Mouse (Mus musculus): ENCODE results near the gene Abca5.
A peak's percentile ranks its signal among the peaks of the same experiment; 100 is the strongest.

Abca5 gene

DNA sequence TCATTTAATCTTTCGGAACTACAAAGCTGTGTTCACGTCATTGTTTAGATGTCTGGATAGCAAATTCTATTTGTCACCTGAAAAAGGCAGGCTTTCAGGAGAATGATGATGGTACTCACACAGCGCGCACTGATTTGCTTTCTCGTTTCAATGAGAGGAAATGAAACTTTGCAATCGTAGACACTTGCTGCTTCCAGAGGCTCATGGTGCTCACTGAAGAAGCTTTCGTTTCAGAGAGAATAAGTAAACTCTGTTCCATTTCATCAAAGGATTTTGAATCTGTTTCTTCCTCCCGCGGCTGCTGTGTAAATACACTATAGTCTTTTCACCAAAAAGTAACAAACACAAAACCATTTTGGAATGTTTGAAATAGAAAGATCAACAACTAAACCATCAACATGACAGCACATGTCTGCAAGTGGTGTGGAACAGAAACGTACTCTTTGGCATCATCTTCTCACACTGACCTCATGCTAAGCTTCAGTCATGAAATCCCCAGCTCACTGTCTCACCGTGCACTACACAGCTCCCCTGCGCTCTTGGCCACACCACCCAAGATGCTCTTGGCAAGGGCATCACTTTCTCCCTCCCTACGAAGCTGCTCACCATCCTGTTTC, 39.5 kb downstream of the Abca5 start:
- DNase-seq = no peak

DNA sequence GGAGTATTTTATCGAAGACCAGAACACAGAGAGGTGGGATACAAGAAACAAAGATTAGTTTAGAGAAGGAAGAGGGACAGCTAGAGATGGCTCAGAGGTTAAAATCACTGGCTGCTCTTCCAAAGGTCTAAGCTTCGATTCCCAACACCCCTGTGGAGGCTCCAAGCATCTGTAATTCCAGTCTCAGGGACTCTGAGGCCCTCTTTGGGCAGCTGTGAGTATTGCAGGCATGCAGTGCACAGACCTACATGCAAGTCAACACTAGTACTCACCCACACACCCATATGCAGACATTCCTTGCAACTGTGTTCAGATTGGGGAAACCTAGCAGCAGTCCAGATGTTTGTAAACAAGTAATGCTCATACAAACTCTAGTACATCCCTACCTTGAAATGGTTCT, 46.9 kb downstream of the Abca5 start:
- DNase-seq = no peak

DNA sequence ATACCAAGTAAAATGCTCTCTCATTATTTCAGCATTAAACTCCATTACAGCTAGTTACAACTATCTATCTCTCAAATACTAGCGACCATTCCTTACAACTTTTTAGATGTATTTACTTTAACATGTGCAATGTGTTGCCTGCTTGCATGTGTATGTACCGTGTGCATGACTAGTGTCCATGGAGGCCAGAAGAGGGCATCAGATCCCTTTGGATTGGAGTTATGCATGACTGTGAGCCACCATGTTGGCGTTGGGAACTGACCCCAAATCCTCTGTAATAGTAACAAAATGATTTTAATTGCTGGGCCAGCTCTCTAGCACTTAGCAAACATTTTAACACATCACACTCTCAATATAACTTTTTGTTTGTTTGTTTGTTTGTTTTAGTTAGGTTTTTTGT, 49.1 kb downstream of the Abca5 start:
- no peak for DNase-seq

DNA sequence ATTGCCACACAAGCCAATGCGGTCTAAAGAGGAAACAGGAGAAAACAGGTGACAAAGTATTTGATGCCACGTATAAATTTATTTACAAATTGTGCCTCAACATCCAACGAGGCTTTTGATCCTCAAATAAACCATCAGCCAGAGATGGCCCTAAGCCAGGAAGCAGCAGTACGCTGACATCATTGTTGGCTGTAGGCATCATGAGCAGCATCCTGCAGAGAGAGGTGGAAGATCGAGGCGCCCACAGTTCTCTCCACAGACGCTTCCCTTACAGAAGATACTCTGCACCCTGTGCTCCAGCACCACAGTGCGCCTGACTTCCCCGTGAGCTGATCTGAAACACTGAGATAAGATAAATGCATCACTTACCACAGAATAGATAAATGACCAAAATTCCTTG, 49.8 kb downstream of the Abca5 start:
- DNase-seq = no peak

DNA sequence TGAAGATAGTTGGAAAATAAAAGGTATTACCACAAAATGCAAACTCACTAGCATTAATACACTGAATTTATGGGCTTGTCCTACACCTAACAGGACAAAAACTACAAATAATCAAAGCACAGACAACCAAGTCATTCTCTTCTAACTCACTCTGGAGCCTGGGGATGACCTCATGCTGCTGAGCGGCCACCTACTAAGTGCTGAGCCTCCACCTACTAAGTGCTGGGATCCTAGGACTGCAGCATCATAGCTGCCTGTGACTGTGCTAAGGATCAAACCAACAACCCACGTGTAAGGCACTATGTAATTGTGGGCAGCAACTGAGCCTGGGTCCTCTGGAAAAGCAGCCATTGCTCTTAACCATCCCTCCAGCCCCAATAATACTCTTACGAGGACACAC, 51.2 kb downstream of the Abca5 start:
- no peak for DNase-seq

DNA sequence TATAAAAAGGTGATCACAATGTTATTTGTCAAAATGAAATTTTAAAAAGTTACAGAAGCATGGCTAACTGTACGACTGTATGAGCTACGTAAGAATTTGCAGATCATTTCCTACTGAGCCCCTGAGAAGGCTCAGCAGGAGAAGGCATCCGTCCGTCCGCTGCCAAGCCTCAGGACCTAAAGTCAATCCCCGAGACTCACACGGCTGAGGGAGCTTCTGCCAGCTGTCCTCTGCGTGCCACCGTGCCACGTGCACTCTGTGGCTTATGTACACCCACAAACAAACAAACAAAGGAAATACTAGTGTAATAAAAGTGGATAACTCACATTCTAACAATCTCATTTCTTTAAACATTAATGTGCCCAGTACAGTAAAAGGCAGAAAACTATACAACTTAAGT, 52.7 kb downstream of the Abca5 start:
- DNase-seq = no peak

DNA sequence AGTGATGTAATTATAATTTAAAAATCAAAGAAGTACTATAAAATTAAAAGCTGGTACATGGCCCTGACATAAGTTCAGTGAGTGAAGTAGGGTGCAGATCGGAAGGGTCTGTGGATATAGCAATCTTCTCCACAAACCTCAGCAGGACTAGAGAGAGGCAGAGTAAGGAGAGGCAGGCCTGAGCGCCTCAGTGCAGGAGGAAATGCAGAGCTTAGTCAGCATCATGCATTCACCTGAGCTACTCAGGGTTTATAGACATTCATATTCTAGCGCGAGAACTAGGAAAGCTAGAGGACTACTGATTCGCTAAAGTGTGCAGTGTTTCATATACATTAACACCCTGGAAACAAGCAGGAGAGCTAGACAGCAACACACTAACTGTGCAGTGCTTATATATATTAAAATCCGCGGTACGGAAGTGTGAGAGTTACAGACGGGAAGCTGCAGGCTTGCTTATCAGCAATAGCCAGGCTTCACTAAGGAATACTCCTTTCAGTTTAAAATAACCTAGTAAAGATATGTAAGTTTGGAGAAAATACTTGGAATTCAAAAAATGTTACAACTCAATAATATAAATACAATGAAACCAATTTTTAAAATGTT, 53.2 kb downstream of the Abca5 start:
- DNase-seq = no peak

DNA sequence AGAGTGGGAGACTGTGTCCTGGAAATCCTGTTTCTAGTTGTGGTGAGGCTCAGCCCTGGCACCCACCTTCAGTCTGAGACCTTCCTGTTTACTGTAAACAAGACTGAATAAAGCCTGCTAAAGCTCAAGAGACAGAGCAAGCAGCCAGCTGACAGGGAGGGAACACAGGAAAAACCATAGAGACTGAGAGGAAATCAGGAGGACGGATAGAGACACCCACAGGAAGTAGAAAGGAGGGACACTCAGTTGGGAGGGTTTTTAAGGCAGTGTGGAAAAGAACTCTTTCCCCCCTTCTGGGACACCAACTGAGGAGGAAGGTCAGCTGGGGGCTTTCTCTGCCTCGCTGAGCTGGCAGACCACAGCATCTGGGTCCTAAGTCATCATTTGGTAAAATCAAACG, 62.7 kb downstream of the Abca5 start:
- DNase-seq = no peak

DNA sequence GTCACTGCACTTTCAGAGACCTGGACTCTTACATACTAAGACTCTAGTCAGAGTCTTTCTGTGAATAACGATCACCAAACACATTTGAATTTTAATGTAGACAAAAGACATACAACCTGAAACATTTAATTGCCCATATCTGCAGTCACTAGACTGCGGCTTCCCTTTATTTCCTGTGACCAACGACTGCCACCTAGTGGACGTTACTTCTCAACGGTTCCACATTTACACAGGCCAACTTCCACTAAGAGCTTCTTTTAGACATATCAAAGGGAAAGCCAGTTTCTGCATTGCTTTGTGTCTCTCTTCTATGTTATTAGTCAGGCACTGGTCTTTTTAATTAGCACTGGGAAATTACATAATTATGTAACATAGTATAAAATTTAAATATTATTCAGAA, 65.8 kb downstream of the Abca5 start:
- DNase-seq = no peak

DNA sequence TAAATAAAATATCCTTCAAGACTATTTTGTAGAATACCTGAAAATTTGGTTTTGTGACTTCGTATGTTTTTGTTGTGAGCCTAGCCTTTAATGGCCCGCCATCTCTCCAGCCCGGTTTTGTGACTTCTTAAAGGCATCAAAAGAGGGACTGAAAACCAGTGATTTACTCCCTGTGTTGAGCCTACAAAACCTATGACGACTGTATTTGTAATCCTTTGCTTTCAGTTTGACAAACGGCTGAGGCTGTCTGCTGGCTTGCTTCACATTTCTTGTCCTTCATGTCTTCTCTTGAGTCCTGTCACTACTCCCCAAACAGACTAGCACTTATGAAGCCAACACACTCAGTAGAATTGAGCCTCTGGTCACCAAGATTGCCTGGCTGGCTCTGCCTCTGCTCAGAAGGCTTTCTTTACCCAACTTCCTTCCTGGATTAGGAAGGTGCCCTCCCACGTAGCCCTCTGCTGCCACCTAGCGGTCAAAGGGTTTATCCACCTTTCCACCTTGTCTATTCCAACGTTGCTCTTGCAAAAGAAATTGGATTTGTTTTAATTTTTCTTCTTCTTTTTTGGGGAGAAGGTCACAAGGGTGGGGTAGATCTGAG, 69.2 kb downstream of the Abca5 start:
- peak; percentile 54 to 60 for DNase-seq

DNA sequence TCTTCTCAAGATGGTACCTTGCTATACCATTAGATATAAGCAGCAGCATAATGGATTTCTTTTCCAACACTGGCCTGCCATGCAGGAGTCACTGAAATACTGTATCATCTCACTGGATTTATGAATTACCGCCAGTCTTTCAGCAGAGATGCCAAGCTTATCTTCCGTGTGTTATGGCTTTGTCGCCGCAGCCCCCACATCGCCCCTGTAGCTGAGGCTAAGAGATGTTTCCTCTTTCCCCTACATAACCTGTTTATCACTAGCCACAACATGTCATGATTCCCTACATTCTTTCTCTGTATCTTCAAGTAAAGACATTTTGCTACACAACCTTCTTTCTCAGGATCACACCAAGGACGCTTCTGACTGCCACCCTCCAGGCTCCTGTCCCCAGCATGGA, 70.3 kb downstream of the Abca5 start:
- DNase-seq = no peak

DNA sequence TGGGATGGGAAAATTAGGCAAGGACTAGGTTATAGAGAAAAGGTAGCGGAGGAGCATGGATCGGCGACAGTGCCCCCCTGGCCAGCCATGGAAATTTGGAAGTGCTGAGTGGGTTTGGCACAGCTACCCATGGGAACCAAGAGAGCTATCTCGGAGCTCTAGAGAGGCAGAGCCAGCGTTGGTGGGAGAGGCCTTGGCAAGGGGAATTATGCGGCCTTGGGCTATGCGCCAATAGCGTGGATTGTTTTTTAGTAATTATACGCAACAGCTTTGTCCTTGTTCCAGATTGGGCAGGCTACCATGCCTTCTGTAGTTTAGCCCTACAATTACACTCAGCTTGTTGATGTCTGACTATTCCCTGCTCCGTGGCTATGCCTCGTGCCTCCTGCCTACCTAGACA, 70.8 kb downstream of the Abca5 start:
- DNase-seq = no peak

DNA sequence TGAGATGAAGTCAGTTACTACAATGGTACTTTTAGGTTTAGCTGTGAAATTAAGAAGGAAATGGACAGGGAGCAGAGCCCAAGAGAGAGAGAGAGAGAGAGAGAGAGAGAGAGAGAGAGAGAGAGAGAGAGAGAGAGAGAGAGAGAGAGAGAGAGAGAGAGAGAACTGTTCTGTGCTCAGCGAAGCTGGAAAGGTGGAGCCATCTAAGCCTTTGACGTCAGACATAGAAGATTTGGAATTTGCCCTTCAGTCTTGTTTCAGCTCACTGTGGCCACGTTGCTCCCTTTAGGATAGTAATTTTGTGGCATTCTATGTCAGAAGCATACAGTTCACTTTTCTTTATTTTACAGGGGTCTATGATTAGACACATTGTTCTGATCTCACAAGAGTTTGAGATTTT, 75.6 kb downstream of the Abca5 start:
- no peak for DNase-seq

DNA sequence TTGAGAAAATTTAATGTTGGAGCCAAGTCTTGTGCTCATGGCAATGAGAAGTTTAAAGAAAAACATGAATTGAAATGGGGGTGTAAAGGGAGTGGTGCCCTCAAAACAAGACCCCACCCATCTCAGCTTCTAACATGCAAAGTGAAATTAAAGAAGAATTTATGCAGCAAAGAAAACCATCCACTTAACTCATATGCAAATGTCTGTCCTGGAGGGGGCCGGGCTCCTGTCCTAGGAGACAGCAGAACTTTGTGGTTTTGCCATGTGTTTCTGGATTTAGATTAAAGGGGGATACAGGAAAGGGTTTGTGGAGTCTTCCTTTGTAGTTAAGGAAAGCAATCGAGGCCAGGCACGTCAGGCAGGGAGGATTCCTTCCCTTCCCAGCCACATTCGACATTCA, 79.6 kb downstream of the Abca5 start:
- no peak for DNase-seq

DNA sequence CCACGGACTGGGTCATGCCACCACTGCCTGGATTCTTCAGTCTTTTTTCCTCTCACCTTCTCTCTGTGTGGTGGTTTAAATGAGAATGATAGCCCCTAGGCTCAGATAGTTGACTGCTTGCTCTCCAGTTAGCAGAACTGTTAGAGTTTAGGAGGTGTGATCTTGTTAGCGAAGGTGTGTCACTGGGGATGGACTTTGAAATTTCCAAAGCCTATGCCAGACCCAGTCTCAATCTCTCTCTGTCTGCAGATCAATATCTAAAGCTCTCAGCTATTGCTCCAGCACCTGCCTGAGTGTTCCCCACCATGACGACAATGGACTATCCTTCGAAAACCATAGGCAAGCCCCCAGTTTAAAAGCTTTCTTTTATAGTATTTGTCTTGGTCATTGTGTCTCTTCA, 80.5 kb downstream of the Abca5 start:
- DNase-seq = no peak

DNA sequence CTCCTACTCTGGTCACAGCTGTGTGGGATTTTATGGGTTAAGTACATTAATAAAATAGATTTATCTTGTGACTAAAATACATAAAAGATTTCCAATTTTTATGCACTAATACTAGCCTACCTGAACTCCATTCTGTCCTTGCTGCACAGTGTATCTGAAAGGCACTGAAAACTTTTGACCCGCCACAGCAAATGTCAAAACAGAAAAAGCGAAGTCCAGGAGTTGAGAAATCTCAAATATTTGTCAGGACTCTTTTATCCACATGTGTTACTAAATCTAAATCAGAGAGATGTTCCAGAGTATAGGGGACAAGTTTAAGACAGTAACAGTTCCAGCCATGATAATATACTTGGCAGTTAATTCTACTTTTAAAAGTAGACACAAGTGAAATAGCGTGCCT, 85.3 kb downstream of the Abca5 start:
- no peak for DNase-seq

DNA sequence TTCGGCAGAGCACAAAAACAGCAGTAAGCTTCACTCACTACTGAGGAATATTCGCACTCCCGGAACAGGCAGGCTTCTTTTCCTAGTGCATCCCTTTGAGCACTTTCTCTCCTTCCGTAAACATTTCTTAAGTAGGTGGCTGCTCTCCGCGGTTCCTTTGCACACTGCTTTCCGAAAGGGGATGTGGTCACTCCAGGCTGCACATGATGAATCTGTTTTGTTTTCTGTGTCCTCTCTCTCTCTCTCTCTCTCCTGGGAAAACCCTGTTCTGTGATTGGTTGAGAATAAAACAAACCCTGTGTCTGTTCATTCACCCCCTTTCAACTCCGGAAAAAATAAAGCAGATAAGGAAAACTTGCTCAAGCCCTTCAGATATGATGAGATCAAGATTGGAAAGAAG, 86.0 kb downstream of the Abca5 start, which contains the start of gene Abca6:
Gene Abca6, minus strand, starts transcription at position 243 of the 400 bp plus-strand sequence.
- no peak for DNase-seq

DNA sequence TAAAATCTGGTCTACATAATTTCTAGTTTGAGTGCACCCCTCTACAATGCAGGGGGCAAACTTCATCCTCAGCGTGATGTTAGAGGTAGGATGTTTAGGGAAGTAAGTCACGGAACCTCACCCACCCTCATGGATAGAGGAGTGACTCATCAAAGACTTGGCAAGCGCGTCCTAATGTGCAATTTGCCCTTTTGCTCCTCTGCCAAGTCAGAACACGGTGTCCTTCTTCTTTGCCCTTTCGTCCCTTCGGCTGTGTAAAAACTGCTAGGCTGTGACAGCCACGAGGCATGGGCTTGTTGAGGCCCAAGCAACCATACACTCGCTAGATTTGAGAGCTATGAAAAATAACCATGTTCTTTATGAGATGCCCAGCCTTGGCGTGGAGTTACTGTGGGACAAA, 92.8 kb downstream of the Abca5 start:
- DNase-seq = no peak

DNA sequence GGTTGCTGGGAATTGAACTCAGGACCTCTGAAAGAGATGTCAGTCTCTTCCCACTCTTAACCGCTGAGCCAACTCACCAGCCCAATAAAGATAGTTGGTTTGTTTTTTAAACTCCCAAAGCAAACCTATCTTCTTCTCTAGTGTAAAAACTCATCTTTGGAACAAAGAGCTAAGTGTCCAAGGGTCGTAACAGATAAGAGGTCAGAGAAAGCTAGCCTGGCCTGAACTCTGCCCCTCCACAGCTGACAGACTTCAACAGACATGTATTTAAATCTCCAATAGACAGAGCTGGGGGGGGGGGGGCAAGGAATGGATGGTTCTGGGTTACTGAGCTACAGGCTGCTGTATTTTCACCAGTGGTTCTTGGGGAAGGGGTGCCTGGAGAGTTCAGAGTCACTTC, 100.0 kb downstream of the Abca5 start:
- no peak for DNase-seq

DNA sequence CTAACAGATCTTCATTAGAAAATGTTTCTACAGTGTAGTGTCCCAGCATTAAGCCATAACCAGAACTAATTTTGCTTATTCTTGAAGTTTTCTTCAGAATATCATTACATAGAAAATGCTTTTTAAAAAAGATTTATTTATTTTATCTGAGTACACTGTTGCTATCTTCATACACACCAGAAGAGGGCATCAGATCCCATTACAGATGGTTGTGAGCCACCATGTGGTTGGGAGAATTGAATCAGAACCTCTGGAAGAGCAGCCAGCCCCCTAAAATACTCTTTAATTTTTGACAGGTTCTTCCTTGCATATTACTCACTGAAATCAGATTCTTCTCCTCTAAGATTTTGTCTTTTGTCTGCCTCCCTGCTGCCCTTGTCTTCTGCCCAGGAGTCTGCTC, 104.5 kb downstream of the Abca5 start:
- no peak for DNase-seq
